Mouse (Mus musculus): ENCODE measurements around the gene Ahnak. TPM values are rescaled to one million over a fixed set of nuclear protein-coding genes. Genes with fewer than 3 reads are reported as not detected.

Gene Ahnak
- polyA plus RNA-seq, 1 experiment from 2014 or later: 22.2 TPM

DNA sequence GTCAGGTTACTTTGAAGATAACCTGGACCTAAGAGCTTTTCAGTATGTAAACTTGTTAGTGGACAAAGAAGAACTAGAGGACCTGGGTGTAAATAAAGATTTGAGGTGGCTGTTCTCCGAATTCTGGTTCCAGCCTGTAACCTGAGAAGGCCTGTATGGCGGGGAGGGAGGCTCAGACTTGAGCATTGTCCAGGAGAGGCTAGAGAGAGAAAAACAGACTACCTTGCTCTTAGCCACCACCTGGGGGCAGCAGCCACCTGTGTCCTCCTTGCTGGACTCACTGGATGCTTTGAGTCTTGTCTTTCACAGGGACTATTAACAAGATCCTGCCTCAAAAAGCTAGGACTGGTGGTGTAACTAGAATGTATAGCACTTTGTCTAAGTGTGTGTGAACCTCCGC lies 12.5 kb upstream of the Ahnak start:
- H3K36me3 ChIP-seq (ENCODE audit: control insufficient read depth, insufficient read depth, low read length): peaks cover 93% of the 10 kb centered on the region
- WGBS: 40% methylated on average over 3 of the region's 3 CpGs
- H3K27ac ChIP-seq (ENCODE audit: low read depth): no peak overlapping the region
- H3K27me3 ChIP-seq (replicated peaks; ENCODE audit: control insufficient read depth, insufficient read depth, low read length): no peaks in the 10 kb centered on the region
- DNase-seq (ENCODE audit: low spot score): no peak
- peak; percentile 67; the same call in 1 of the 2 replicates for ATAC-seq (replicated peaks; ENCODE audit: low FRiP score, low TSS enrichment, low read depth)
- peaks cover 6% of the 10 kb centered on the region; the same call in 1 of the 2 replicates for H3K4me1 ChIP-seq (replicated peaks; ENCODE audit: control insufficient read depth, insufficient read depth, low read length)
- no peak overlapping the region for H3K9ac ChIP-seq (ENCODE audit: low read length)
- no peak overlapping the region for H3K4me2 ChIP-seq (ENCODE audit: low read length)
- no peak overlapping the region for H3K4me3 ChIP-seq (ENCODE audit: low read depth, low read length)
- H3K9me3 ChIP-seq (ENCODE audit: control insufficient read depth, low read length): no peaks in the 10 kb centered on the region

DNA sequence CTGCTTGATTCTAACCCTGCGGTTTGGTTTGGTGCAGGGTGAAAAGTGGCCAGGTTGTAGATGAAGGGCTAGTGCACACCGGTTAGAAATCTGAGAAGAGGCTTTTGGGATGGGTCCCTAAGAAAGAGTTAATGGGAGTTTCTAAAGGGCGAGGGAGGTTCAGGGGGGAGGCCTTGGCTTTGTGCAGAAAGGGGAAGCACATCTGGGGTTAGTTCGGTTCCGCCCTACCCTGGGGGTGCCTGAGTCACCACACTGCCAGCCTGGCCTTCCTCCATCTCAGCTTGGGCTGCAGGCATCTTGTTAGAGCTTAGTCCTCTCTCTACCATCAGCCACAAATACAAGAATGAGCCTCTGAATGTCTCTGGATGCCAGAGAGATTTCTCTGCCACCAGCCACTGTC lies 8.3 kb upstream of the Ahnak start:
- H3K36me3 ChIP-seq (ENCODE audit: control insufficient read depth, insufficient read depth, low read length): peaks cover 50% of the 10 kb centered on the region
- no peak overlapping the region for H3K27ac ChIP-seq (ENCODE audit: low read depth)
- DNase-seq (ENCODE audit: low spot score) (no peak), ATAC-seq (replicated peaks; ENCODE audit: low FRiP score, low TSS enrichment, low read depth) (no peak)
- no peaks in the 10 kb centered on the region for H3K27me3 ChIP-seq (replicated peaks; ENCODE audit: control insufficient read depth, insufficient read depth, low read length)
- H3K4me2 ChIP-seq (ENCODE audit: low read length): no peak overlapping the region
- H3K9me3 ChIP-seq (ENCODE audit: control insufficient read depth, low read length): no peaks in the 10 kb centered on the region
- no peak overlapping the region for H3K9ac ChIP-seq (ENCODE audit: low read length)
- H3K4me3 ChIP-seq (ENCODE audit: low read depth, low read length): no peak overlapping the region
- H3K4me1 ChIP-seq (replicated peaks; ENCODE audit: control insufficient read depth, insufficient read depth, low read length): peaks cover 46% of the 10 kb centered on the region
- 53% methylated on average over 5 of the region's 5 CpGs for WGBS

DNA sequence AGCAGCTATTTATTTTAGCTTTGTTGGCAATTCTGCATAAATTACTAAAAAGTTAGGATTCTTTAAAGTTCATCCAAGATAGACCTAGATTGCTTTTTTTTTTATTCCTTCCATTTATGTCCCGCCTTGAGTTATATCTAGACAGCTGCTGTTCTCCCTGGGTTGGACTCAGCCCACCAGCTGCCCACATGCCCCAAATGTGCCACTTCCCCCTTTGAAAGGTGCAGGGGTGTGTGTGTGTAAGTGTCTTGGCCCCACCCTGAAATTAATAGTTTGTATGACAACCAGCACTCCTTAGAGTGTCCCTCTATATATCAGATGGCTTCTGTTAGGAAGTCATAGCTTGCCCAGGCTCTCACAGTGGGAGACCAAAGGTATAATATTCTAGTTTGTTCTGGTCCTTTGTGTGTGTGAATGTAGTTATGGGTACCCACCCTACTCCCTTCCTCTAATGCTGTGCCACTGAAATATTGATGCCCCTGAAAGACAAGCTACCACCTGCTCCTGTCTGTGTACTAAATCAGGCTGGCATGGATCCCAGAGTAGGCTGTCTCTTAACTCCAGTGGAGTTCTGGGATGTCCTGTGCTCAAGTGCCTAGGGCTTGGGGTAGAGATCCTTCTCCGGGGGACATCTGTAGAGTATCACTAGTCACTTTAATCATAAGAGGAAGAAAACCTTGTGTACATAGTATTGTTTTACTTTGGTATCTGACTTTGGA lies 7.5 kb upstream of the Ahnak start:
- H3K4me3 ChIP-seq (ENCODE audit: low read depth, low read length): no peak overlapping the region
- H3K9me3 ChIP-seq (ENCODE audit: control insufficient read depth, low read length): no peaks in the 10 kb centered on the region
- H3K4me1 ChIP-seq (replicated peaks; ENCODE audit: control insufficient read depth, insufficient read depth, low read length): peaks cover 43% of the 10 kb centered on the region
- H3K4me2 ChIP-seq (ENCODE audit: low read length): no peak overlapping the region
- peaks cover 44% of the 10 kb centered on the region for H3K36me3 ChIP-seq (ENCODE audit: control insufficient read depth, insufficient read depth, low read length)
- no peaks in the 10 kb centered on the region for H3K27me3 ChIP-seq (replicated peaks; ENCODE audit: control insufficient read depth, insufficient read depth, low read length)
- 83% methylated on average over 2 of the region's 2 CpGs for WGBS
- H3K27ac ChIP-seq (ENCODE audit: low read depth): no peak overlapping the region
- no peak overlapping the region for H3K9ac ChIP-seq (ENCODE audit: low read length)
- DNase-seq (ENCODE audit: low spot score) (no peak), ATAC-seq (replicated peaks; ENCODE audit: low FRiP score, low TSS enrichment, low read depth) (no peak)

DNA sequence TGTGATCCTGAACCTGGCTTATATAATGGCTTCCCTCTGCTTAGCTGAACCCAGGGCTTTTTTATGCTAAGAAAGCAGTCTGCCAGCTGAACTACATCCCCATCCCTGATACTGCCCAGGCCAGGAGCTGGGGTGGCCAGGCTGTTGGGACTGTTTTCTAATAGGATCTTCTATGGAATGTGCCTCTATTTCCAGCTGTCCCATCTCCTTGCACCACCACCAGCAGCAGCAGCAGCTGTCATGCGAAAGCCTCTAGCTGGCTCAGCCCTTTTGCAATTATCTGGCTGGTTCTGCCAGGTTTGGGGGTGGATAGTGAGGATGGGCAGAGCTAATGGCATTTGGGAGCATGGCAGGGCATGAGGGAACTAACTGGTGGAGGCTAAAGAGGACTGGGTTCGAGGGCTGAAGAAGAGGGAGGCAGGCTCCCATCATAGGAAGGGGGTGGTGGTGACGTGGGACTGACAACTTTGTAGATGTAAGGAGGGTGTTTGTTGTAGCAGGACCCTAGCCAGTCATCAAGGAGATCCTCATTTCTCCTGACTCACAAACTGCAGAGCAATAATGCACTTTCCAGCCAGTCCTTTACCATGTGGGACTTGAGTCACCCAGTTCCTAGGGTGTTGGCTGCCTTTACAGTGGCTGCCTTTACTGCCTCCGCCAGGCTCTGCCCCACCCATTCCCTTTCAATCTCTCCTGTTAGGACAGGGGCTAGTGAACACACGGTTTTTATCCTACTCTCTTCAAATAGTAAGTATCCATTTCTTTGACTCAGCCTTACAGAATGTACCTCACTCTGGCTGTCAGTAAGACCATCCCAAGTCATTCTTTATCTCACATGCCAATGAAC lies 6.6 kb upstream of the Ahnak start:
- Histone ChIP-seq H3K4me2 (ENCODE audit: low read length) (no peak overlapping the region), H3K9ac (ENCODE audit: low read length) (no peak overlapping the region), H3K9me3 (ENCODE audit: control insufficient read depth, low read length) (no peaks in the 10 kb centered on the region), H3K4me3 (ENCODE audit: low read depth, low read length) (no peak overlapping the region), H3K27ac (ENCODE audit: low read depth) (peak overlapping the region; percentile 79), H3K36me3 (ENCODE audit: control insufficient read depth, insufficient read depth, low read length) (peaks cover 35% of the 10 kb centered on the region), H3K4me1 (replicated peaks; ENCODE audit: control insufficient read depth, insufficient read depth, low read length) (peaks cover 43% of the 10 kb centered on the region), H3K27me3 (replicated peaks; ENCODE audit: control insufficient read depth, insufficient read depth, low read length) (no peaks in the 10 kb centered on the region)
- ATAC-seq (replicated peaks; ENCODE audit: low FRiP score, low TSS enrichment, low read depth) (0 out of 2 replicates have a peak, but pooled peaks have one; percentile 28), DNase-seq (ENCODE audit: low spot score) (no peak)
- 48% methylated on average over 5 of the region's 5 CpGs for WGBS

DNA sequence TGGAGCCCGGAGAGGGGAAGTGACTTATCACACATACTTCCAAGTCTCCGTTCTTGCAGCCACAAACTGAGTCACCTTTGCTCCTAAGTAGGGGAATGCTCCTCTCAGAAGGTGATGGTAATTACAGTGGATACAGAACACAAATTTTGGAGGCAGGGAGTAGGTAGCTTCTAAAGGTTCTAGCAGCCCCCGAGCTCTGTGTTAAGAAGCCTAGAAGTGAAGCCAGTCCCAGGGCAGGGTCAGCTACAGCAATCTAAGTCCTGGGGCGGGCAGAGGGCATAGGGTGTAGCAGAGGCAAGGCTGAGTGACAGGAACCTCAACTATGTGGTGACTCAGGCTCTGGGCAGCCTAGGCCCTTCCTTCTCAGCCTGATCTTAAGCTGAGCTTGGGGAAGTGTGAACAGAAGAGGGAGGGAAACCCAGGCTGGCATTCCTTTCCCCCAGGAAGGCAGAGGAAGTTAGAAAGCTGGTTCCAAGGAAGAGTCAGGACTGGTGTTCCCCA lies 5.9 kb upstream of the Ahnak start:
- H3K4me1 ChIP-seq (replicated peaks; ENCODE audit: control insufficient read depth, insufficient read depth, low read length): peaks cover 49% of the 10 kb centered on the region
- DNase-seq (ENCODE audit: low spot score) (no peak), ATAC-seq (replicated peaks; ENCODE audit: low FRiP score, low TSS enrichment, low read depth) (peak; percentile 52)
- H3K9ac ChIP-seq (ENCODE audit: low read length): no peak overlapping the region
- peak overlapping the region; percentile 79 for H3K27ac ChIP-seq (ENCODE audit: low read depth)
- no peaks in the 10 kb centered on the region for H3K9me3 ChIP-seq (ENCODE audit: control insufficient read depth, low read length)
- no peak overlapping the region for H3K4me2 ChIP-seq (ENCODE audit: low read length)
- H3K27me3 ChIP-seq (replicated peaks; ENCODE audit: control insufficient read depth, insufficient read depth, low read length): no peaks in the 10 kb centered on the region
- WGBS: 26% methylated on average over 4 of the region's 4 CpGs
- H3K36me3 ChIP-seq (ENCODE audit: control insufficient read depth, insufficient read depth, low read length): peaks cover 29% of the 10 kb centered on the region
- H3K4me3 ChIP-seq (ENCODE audit: low read depth, low read length): no peak overlapping the region

DNA sequence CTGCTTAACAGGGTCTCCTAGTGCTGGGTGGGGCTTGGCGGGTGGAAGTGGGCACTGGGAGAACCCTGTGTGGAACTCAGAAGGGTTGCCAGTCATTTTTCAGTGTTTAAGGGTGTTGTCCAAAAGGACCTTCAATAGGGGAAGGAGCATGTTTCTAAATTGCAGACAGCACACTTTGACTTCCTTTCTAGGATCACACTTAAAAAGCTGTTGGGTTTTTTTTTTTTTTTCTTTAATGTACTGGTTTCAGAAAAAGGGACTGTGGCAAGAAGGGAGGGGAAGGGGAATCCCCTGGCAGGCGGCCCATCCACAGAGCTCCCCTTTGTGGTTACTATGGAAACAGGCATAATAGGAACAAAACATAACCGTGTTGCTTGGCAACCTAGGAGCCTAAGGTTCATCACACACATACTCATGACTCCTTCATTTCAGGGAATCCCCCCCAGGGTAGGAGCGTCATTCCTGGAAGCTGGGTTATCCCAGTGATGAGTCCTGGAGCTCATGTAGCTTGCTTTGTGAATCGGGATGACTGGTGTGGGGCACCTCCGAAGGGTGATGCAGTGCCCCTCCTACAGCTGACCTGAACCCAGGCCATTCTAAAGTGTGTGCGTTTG lies 4.7 kb upstream of the Ahnak start:
- Histone ChIP-seq H3K9ac (ENCODE audit: low read length) (peak overlapping the region; percentile 25; the same call in 1 of the 2 replicates), H3K4me3 (ENCODE audit: low read depth, low read length) (no peak overlapping the region), H3K4me2 (ENCODE audit: low read length) (no peak overlapping the region), H3K4me1 (replicated peaks; ENCODE audit: control insufficient read depth, insufficient read depth, low read length) (peaks cover 56% of the 10 kb centered on the region), H3K36me3 (ENCODE audit: control insufficient read depth, insufficient read depth, low read length) (peaks cover 17% of the 10 kb centered on the region), H3K27ac (ENCODE audit: low read depth) (peak overlapping the region; percentile 79), H3K9me3 (ENCODE audit: control insufficient read depth, low read length) (no peaks in the 10 kb centered on the region), H3K27me3 (replicated peaks; ENCODE audit: control insufficient read depth, insufficient read depth, low read length) (no peaks in the 10 kb centered on the region)
- ATAC-seq (replicated peaks; ENCODE audit: low FRiP score, low TSS enrichment, low read depth): peak; percentile 8; the same call in 1 of the 2 replicates
- peak; percentile 80 for DNase-seq (ENCODE audit: low spot score)
- 15% methylated on average over 7 of the region's 7 CpGs for WGBS

DNA sequence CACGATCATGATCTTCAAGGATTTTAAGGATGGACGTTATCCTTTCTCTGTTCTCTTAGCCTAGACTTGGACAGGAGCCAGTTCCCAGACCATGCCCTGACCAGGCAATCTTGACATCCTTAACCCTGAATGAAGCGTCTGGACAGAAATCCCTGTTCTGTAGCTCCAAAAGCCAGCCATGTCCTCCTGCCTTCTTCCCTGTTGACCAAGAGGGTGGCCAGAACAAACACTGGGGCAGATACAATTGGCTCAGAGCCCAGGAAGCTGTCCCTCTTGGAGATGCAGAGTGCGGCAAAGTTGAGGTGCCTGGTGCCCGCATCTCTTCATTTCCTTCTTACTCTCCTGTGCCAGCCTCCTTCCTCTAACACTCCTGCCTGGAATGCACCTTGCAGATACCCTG lies 3.2 kb upstream of the Ahnak start:
- Histone ChIP-seq H3K4me1 (replicated peaks; ENCODE audit: control insufficient read depth, insufficient read depth, low read length) (peaks cover 58% of the 10 kb centered on the region), H3K9me3 (ENCODE audit: control insufficient read depth, low read length) (no peaks in the 10 kb centered on the region), H3K9ac (ENCODE audit: low read length) (no peak overlapping the region), H3K36me3 (ENCODE audit: control insufficient read depth, insufficient read depth, low read length) (peaks cover 2% of the 10 kb centered on the region; the same call in 1 of the 2 replicates), H3K27ac (ENCODE audit: low read depth) (no peak overlapping the region), H3K4me3 (ENCODE audit: low read depth, low read length) (no peak overlapping the region), H3K27me3 (replicated peaks; ENCODE audit: control insufficient read depth, insufficient read depth, low read length) (no peaks in the 10 kb centered on the region), H3K4me2 (ENCODE audit: low read length) (no peak overlapping the region)
- DNase-seq (ENCODE audit: low spot score) (no peak), ATAC-seq (replicated peaks; ENCODE audit: low FRiP score, low TSS enrichment, low read depth) (no peak)
- 66% methylated on average over 5 of the region's 5 CpGs for WGBS

DNA sequence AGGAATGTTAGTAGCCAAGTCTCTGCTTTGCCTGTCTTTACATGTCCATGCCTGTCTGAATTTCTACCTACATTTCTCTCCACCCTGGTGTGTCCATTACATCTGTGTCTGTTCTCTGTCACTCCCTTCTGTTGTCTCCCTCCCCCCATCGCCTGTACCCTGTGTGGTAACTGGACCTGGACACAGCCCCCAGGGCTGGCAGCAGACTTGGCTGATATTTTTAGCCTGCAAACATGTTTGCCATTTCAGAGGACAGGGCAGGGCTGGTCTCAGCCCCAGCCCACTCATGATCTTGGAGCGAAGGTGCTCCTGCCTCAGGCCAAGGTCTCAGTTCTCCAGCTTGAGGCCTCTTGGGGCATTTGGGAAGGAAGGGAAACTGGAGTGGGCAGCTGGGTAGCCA lies 1.3 kb upstream of the Ahnak start:
- Histone ChIP-seq H3K9ac (ENCODE audit: low read length) (no peak overlapping the region), H3K36me3 (ENCODE audit: control insufficient read depth, insufficient read depth, low read length) (no peaks in the 10 kb centered on the region), H3K4me1 (replicated peaks; ENCODE audit: control insufficient read depth, insufficient read depth, low read length) (peaks cover 61% of the 10 kb centered on the region), H3K4me2 (ENCODE audit: low read length) (no peak overlapping the region), H3K27ac (ENCODE audit: low read depth) (0 out of 2 replicates have a peak overlapping the region, but pooled peaks have one; percentile 5), H3K9me3 (ENCODE audit: control insufficient read depth, low read length) (no peaks in the 10 kb centered on the region), H3K4me3 (ENCODE audit: low read depth, low read length) (no peak overlapping the region; the same call in 1 of the 2 replicates), H3K27me3 (replicated peaks; ENCODE audit: control insufficient read depth, insufficient read depth, low read length) (no peaks in the 10 kb centered on the region)
- 32% methylated on average over 2 of the region's 2 CpGs for WGBS
- DNase-seq (ENCODE audit: low spot score) (no peak), ATAC-seq (replicated peaks; ENCODE audit: low FRiP score, low TSS enrichment, low read depth) (no peak)
